Mouse (Mus musculus): Measurements from ENCODE around the gene Lrrn2.

The Lrrn2 gene

DNA sequence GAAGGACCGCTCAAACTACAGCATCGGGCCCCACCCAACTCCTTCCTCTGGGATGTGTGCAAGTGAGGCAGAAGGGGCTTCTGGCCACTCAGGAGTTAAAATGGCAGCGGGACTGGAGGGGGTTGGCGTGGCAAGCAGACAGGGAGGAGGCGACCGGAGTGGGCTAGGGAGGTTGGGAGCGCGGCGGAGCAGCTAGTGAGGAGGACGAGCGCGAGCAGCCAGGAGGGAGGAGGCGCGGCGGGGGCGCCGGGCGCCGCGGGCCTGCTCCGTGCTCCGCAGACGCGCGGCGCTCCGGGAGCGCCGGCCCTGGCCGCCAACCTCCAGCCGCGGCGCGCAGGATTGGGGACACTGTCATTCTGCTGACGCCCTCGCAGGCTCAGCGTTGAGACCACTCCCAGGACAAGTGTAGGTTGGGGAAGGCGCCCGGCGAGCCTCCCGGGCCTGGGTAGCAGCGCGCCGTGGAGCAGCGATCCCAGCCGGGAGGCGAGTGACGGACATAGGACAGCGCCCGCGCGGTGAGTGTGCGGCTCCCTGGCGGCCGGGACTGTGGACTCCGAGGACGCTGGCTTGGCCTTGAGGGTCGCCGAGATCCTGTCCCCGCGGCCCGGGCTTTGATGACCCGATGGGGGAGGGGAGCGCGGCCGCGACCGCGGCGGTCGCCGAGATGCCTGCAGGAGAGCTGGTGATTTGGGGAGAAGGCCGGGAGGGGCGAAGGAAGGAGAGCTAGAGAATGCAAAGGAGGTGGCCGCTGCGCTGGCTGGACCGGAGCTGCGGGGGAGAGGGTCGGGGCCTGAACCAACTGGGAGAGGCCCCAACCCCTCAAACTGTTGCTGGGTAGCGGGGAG lies at the start of gene Lrrn2:
Gene Lrrn2, plus strand, starts transcription at position 113 of the 845 bp plus-strand sequence.
- DNase-seq (ENCODE audit: low read depth, low spot score) = no peak
- H3K27me3 ChIP-seq (ENCODE audit: control insufficient read depth, insufficient read depth, low read length, poor library complexity, severe bottlenecking) = no peaks in the 10 kb centered on the region; the same call in 1 of the 2 replicates
- H3K36me3 ChIP-seq (ENCODE audit: control insufficient read depth, insufficient read depth, low read length, poor library complexity, severe bottlenecking) = no peaks in the 10 kb centered on the region

DNA sequence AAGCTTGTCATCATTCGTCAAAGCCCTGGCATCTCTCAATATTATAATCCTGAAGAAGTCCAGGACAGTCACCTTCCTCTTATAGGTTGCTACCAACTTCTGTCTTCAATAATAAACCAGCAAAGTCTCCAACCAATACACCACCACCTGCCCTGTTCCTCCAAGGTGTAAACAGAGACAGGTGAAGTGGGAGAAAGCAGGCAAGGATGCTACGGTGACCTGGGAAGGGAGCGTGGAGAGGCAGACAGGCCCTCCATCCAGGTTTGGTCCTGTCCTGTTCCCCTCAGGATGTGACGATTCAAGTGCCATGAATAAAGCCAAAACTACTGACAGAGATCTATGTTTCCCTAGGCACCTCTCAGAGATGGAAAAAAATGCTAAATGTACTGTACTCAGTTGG lies 48.1 kb upstream of the Lrrn2 start:
- DNase-seq (ENCODE audit: low read depth, low spot score) = no peak
- Histone ChIP-seq H3K27me3 (ENCODE audit: control insufficient read depth, insufficient read depth, low read length, poor library complexity, severe bottlenecking) (no peaks in the 10 kb centered on the region), H3K36me3 (ENCODE audit: control insufficient read depth, insufficient read depth, low read length, poor library complexity, severe bottlenecking) (no peaks in the 10 kb centered on the region)

DNA sequence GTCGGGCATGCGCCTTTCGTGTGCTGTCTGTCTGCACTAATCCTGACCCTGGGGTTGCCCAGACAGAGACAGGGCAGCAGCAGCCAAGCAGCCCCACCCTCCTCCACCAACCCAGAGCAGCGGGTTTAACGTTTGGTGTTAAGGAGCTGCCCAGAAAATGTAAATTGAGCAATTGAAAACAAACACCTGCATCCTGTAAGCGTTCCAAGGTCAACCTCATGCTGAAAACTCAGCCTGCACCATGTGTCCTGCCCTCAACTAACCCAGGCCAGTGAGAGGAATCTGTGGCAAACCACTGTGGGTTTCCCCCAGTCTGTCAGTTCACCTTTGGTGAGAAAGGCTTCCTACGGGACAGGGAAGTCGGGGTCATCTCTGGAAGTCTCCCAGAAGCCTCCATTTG lies 46.0 kb upstream of the Lrrn2 start:
- no peak for DNase-seq (ENCODE audit: low read depth, low spot score)
- Histone ChIP-seq H3K36me3 (ENCODE audit: control insufficient read depth, insufficient read depth, low read length, poor library complexity, severe bottlenecking) (no peaks in the 10 kb centered on the region), H3K27me3 (ENCODE audit: control insufficient read depth, insufficient read depth, low read length, poor library complexity, severe bottlenecking) (no peaks in the 10 kb centered on the region)

DNA sequence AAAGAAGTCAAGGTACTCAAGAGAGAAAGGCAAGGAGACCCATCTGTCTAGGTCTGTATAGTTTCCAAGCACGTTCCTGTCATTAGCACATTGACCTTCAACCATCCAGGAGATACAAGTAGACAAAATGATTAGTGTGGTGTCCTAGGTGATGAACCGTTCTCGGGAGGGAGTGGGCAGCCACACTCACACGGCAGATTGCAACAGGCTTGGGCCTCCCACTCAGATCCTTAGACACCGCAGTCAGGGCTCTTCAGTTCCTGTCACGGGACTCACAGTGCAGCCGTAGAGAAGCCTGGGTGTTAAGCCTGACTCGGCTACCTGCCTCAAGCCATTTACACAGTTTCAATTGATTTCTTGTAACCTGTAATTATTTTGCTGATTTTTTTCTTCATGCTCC lies 43.2 kb upstream of the Lrrn2 start:
- no peak for DNase-seq (ENCODE audit: low read depth, low spot score)
- no peaks in the 10 kb centered on the region for H3K27me3 ChIP-seq (ENCODE audit: control insufficient read depth, insufficient read depth, low read length, poor library complexity, severe bottlenecking)
- H3K36me3 ChIP-seq (ENCODE audit: control insufficient read depth, insufficient read depth, low read length, poor library complexity, severe bottlenecking) = no peaks in the 10 kb centered on the region

DNA sequence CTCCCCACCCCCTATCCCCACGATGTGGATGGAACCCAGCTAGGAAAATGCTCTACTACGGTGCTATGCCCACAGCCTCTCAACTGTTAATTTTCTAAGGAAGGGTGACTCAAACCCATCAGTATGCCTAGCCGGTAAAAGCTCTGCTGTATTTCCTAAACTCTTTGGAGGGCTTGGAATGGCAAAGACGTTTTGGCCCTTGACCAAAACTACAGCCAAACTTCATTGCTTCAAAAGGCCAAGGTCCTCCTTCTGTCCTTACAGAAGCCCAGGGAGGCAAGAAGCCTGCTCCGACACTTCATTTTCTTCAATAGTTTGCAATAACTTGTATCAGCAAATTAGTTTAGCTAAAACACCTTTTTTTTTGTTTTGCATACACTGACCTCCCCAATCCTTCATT lies 42.4 kb upstream of the Lrrn2 start:
- Histone ChIP-seq H3K27me3 (ENCODE audit: control insufficient read depth, insufficient read depth, low read length, poor library complexity, severe bottlenecking) (no peaks in the 10 kb centered on the region), H3K36me3 (ENCODE audit: control insufficient read depth, insufficient read depth, low read length, poor library complexity, severe bottlenecking) (no peaks in the 10 kb centered on the region)
- DNase-seq (ENCODE audit: low read depth, low spot score) = no peak

DNA sequence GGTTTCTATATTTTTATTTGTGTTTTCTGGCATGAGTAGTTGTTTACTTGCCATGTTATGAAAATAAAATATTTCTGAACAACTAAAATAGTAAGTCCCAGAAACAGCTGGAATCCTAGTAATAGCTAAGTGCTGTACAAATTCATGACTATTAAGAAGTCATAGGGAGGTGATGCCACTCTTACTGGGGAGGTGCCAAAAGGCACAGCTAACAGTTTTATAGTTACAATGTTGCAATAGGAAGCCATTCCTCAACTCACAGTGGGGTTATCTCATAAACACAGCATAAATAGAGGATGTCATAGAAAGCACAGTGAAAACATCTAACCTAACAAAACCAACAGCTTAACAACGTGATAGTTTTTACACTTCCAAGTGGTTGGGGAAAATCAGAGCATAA lies 41.7 kb upstream of the Lrrn2 start:
- no peak for DNase-seq (ENCODE audit: low read depth, low spot score)
- H3K36me3 ChIP-seq (ENCODE audit: control insufficient read depth, insufficient read depth, low read length, poor library complexity, severe bottlenecking) = no peaks in the 10 kb centered on the region
- no peaks in the 10 kb centered on the region for H3K27me3 ChIP-seq (ENCODE audit: control insufficient read depth, insufficient read depth, low read length, poor library complexity, severe bottlenecking)

DNA sequence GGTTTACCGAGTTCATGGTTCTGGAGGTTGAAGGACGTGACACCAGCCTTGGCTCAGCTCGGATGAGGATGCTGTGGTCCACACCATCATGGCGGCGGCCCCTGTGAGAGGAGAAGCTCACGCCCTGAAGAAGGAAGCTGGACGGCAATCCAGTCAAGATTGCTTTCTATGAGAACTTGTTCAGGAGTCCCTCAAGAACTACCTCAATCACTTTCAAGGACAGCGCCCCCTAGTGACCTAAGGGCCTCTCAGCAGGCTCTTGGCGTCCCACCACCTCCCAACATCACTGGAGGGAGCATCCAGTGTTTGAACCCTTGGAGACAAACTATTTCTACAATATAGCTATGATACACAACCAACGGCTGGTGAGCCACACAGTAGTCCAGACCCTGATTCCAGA lies 36.5 kb upstream of the Lrrn2 start:
- DNase-seq (ENCODE audit: low read depth, low spot score) = no peak
- Histone ChIP-seq H3K36me3 (ENCODE audit: control insufficient read depth, insufficient read depth, low read length, poor library complexity, severe bottlenecking) (no peaks in the 10 kb centered on the region), H3K27me3 (ENCODE audit: control insufficient read depth, insufficient read depth, low read length, poor library complexity, severe bottlenecking) (no peaks in the 10 kb centered on the region)

DNA sequence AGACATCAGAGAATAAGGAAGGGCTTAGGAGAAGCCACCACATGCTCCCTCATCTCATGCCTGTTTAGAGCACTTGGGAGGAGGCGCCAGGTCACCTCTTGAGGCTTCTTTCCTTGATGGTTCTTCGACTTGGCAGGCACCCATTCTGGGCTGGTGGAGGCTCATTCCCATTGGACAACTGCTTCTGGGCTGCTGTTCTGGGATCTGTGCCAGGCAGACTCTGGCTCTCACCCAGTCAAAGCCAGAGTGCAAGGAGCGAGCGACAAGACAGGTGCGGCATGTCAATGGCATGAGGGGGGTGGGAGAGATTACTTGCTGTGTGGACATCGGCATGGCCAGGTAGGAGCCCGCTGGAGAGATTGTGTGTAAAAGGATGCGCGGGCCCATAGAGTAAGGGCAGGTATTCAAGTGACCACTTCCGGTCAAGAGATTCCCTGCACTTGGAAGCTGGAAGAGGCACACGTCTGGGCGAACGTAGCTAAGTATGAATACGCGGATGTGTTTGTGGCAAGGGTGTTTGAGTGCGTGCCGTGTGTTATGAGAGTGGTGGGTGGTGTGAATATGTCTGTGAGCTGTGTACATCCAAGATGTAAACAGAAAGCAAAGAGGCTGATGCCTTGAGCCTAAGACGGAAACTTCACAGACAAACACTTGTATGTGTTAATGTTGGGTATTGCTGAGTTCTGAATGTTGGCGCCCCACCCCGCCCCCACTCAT lies 35.8 kb upstream of the Lrrn2 start:
- H3K27me3 ChIP-seq (ENCODE audit: control insufficient read depth, insufficient read depth, low read length, poor library complexity, severe bottlenecking) = no peaks in the 10 kb centered on the region
- no peaks in the 10 kb centered on the region for H3K36me3 ChIP-seq (ENCODE audit: control insufficient read depth, insufficient read depth, low read length, poor library complexity, severe bottlenecking)
- DNase-seq (ENCODE audit: low read depth, low spot score) = no peak

DNA sequence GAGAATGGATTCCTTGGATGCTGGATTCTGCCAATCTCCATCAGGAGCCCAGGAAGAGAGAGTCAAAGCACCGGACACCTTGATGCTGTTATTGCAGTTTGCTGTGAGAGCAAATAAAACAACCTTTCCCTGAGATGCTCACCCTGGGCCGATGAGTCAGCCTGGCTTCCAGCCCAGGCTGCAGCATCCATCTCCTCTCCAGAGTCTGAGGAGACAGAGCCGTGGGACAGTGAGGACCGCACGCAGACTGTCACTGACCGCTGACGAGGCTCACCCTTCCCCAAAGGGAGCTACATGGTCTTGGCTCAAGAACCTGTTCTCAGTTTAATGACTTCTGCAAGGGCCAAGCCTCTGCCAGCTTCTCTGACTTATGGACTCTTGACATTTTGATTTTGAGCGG lies 34.3 kb upstream of the Lrrn2 start:
- DNase-seq (ENCODE audit: low read depth, low spot score) = no peak
- Histone ChIP-seq H3K36me3 (ENCODE audit: control insufficient read depth, insufficient read depth, low read length, poor library complexity, severe bottlenecking) (no peaks in the 10 kb centered on the region), H3K27me3 (ENCODE audit: control insufficient read depth, insufficient read depth, low read length, poor library complexity, severe bottlenecking) (no peaks in the 10 kb centered on the region)

DNA sequence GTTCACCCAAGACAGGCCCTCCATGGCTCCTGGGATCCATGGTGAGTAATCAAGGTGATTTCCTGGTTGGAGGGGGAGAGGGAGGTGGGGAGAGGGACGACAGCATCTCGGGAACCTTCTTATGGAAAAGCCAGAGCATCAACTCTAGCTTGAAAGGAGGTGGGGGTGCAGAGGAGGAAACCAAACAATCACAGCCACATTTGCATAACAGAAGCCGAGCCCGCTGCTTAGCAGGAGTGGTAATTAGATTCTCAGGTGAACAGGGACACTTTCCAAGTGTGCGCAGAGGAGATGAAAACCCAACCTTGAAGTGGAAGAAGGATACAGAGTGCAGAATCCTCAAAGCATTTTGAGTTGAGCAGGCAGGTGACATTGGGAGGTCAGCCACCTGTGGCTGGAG lies 29.3 kb upstream of the Lrrn2 start:
- Histone ChIP-seq H3K27me3 (ENCODE audit: control insufficient read depth, insufficient read depth, low read length, poor library complexity, severe bottlenecking) (no peaks in the 10 kb centered on the region), H3K36me3 (ENCODE audit: control insufficient read depth, insufficient read depth, low read length, poor library complexity, severe bottlenecking) (no peaks in the 10 kb centered on the region)
- DNase-seq (ENCODE audit: low read depth, low spot score) = no peak

DNA sequence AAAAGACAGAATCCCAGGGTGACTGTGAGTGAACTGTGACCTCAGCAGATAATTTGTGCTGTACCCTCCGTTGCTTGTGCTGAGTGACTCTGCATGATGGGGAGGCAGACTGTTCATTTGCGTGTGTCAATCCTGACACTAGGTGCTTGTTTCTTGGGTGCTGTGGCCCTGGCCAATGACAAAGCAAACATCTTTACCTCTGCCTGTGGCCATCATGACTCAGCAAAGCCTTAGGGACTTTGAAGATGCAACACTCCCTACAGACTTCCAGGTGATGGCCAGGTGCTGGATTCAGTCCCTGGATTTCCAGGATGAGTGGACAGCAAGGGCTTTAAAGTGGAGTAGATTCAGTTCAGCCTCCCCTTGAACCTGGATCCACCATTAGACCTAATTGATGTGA lies 28.8 kb upstream of the Lrrn2 start:
- H3K27me3 ChIP-seq (ENCODE audit: control insufficient read depth, insufficient read depth, low read length, poor library complexity, severe bottlenecking) = no peaks in the 10 kb centered on the region
- no peak for DNase-seq (ENCODE audit: low read depth, low spot score)

DNA sequence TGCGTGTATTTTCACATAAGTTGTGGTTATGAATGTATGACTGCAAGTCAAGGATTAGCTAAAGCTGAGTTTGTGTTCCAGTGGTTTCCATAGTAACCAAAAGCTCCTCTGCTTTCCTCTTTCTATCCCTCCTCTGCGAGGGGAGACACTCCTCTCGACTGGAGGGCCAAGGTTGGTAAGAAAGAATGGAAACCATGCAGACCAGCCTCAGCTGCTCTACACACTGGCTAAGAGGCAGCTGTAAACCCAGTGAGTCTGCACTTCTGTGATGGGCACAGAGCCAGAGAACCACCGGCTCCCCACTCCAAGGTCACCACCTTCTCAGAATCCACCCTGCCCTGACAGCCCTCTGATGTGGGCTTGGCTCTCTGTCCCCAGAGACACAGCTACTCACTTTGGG lies 28.3 kb upstream of the Lrrn2 start:
- Histone ChIP-seq H3K27me3 (ENCODE audit: control insufficient read depth, insufficient read depth, low read length, poor library complexity, severe bottlenecking) (no peaks in the 10 kb centered on the region), H3K36me3 (ENCODE audit: control insufficient read depth, insufficient read depth, low read length, poor library complexity, severe bottlenecking) (no peaks in the 10 kb centered on the region)
- DNase-seq (ENCODE audit: low read depth, low spot score) = no peak

More for the DNA sequence above, 28.8 kb upstream of the Lrrn2 start:
- no peaks in the 10 kb centered on the region for H3K36me3 ChIP-seq (ENCODE audit: control insufficient read depth, insufficient read depth, low read length, poor library complexity, severe bottlenecking)

DNA sequence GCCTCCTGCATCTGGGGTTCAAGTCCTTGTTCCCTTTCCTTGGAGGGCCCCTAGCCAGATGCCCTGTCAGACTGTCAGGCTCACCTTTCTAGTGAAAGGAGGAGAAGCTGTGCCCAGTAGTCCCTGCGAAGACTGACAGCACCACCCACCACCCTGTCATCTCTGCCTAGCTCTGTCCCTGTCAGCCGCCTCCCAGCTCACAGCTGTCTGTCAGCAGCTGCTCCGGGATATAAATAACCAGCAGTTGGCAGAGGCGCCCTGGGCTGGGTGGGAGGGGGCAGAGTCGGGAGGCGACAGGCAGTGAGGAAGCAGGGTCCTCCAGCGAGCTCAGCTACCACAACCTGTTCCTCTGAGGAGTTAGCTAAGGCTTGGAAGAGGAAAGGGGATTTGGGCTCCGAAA lies 26.8 kb upstream of the Lrrn2 start:
- H3K27me3 ChIP-seq (ENCODE audit: control insufficient read depth, insufficient read depth, low read length, poor library complexity, severe bottlenecking) = no peaks in the 10 kb centered on the region
- H3K36me3 ChIP-seq (ENCODE audit: control insufficient read depth, insufficient read depth, low read length, poor library complexity, severe bottlenecking) = no peaks in the 10 kb centered on the region
- no peak for DNase-seq (ENCODE audit: low read depth, low spot score)

DNA sequence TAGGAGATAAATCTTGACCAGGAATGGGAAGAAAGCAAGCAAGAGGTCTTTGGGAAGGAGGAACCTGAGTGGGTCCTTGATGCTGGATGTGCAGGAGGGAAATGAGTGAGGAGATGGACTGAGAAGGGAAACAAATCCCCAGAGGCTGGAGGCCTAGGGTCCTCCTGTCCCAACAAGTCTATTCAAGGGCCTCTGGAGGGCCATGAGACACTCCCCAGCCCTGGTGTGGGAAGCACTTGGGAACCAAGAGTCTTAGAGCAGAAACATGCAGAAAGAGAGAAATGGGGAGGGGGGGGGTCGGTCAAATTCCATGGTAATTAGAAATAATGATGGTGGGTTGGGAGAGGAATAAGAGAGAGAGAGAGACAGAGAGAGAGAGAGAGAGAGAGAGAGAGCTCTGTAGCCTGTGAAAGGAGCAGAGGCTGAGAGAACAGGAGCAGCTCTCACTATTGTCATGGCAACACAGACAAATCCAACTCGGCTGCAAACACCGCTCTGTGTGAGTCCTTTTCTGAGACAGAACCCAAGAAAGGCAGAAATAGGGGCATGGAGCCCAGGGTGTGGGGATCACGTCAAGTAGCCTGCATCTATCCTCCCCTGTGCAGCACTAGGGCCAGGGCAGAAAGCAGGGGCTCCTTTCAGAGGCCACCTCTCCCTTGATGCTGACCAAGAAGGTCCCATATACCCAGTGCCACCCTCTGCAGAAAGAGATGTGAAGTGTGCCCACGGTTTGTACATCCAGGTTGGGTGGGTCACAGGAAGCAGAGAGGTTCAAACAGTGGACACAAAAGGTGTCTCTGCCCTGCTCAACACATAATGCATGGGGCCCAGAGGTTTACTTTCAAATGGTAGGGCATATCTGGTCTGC lies 21.3 kb upstream of the Lrrn2 start:
- no peaks in the 10 kb centered on the region for H3K27me3 ChIP-seq (ENCODE audit: control insufficient read depth, insufficient read depth, low read length, poor library complexity, severe bottlenecking)
- no peak for DNase-seq (ENCODE audit: low read depth, low spot score)
- no peaks in the 10 kb centered on the region for H3K36me3 ChIP-seq (ENCODE audit: control insufficient read depth, insufficient read depth, low read length, poor library complexity, severe bottlenecking)

DNA sequence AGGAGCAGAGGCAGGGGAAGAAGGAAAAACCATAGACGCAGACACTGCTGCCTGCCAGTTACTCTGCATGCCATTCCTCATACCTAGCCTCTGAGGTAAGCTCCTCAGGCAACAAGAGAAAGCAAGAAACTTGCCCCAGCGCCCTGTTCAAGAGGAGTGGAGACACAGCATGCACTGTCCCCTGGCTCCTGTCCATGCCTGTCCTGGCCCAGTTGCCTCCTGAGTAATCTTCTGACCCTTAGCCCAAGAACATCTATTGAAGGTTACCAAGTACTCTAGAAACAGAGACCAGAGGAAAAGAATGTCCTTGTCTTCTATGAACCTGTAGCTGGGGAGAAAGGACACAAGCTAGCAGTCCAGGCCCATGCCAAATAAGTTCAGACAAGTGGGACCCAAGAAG lies 15.9 kb upstream of the Lrrn2 start:
- no peak for DNase-seq (ENCODE audit: low read depth, low spot score)
- Histone ChIP-seq H3K27me3 (ENCODE audit: control insufficient read depth, insufficient read depth, low read length, poor library complexity, severe bottlenecking) (no peaks in the 10 kb centered on the region), H3K36me3 (ENCODE audit: control insufficient read depth, insufficient read depth, low read length, poor library complexity, severe bottlenecking) (no peaks in the 10 kb centered on the region)

All from splenic B cell, adult 2 months (primary cell).